Mouse (Mus musculus): ENCODE data around the gene Zfp146.
"Not testable (repeated sequence)": the region's sequence is repeated elsewhere in the genome, so short reads cannot be mapped to it uniquely, and the experiment has no call there.

Zfp146 gene

DNA sequence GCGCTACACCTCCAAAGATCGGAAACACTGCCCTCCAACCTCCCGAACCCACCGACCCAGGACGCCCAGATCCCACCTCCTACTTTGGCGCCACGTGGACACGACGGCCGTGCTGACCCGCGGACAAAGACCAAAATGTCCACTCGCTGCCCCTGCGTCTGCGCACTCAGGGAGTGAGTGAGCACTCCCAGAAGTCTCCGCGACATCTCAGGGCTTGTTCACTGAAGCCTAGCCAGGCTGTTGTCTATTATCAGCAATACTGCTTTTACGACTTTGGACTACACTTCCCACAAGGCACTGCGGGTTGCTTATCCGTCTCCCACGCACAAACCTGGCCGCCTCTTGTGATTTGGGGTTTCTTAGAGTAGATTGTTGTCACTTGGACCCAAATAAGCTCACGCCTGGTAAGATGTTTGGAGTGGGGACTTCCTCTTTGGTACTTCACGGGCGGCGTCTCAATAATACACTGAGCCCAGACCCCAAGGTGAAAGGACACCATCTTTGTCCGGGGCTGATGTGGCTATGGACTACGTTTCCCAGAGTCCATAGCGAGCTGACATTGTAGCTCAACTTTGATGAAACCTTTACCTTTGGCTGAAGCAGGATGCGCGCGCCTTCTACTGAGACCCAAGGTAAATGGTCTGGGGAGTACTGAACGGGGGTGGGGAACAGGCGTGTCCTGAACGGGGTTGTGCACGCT lies at the start of gene Zfp146:
Gene Zfp146 (minus strand): TSS at position 168 of the 700 bp plus-strand sequence.
- DNase-seq: peak; percentile 92 to 99

DNA sequence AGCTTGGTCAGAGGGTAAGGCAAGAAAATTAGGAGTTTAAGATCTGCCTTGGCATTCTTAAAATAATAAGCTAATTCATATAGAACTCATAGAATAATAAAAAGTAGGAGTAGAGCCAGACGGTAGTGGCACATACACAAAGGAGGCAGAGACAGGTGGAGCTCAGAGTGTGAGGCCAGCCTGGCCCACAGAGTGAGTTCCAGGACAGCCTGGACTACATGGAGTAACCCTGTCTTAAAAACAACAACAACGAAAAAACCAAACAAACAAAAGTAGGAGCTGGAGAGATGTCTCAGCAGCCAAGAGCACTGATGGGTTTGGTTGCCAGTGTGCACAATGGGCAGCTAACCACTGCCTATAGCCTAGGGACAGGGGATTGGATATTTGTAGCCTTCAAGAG lies 47.7 kb upstream of the Zfp146 start:
- no peak for DNase-seq

DNA sequence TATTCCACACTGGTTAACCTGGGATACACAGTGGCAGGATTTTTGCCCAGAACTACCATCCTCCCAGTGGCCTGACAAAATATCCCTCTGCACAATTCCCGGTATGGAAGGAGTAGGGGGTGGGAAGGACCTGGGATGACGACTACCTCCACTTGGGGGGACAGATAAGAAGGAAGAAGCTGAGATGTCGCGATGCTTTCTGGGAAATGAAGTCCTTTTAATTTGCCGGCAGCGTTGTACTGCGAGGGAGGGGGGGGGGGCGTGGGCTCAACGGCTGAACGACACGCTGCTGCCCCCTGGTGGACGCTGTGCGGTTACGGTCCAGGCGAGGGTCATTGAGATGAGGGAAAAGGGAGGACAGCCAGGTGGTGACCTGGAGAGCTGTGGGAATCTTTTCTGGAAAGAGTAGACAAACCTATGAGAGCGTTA lies 47.2 kb upstream of the Zfp146 start:
- DNase-seq: peak; percentile 87 to 90

DNA sequence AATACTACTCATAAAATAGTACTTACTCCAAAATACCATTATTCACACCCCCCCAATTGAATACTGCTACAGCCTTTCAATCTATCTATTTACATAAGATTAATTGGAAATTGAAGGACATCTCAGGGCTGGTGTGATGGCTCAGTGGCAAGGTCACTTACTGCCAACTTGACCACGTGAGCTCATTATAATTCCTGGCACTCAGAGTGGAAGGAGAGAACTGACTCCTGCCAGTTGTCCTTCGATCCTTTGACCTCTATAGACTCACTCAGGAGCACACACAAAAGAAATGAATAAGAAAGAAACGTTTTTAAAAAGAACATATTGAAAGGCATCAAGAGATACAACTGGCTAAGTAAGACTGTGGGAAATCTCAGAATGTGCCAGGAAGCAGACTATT lies 46.3 kb upstream of the Zfp146 start:
- no peak for DNase-seq

DNA sequence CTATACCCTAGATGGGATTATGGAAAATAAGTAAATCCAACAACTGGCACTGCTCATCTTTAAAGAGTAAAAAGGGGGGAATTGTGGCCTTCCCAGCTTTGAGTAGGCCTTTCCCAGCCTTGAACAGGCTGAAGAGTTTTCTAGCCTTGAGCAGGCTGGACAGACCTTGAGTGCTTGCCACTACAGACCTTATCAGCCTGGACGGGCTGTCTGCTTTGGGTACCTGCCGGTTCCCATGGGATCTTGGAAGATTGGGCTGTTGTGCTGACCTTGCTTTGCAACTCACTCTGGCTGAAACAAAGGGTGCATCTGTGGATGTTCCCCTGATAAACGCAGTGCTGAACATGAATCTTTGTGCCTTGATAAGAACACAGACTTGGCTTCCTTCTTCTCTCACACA lies 44.3 kb upstream of the Zfp146 start:
- no peak for DNase-seq

DNA sequence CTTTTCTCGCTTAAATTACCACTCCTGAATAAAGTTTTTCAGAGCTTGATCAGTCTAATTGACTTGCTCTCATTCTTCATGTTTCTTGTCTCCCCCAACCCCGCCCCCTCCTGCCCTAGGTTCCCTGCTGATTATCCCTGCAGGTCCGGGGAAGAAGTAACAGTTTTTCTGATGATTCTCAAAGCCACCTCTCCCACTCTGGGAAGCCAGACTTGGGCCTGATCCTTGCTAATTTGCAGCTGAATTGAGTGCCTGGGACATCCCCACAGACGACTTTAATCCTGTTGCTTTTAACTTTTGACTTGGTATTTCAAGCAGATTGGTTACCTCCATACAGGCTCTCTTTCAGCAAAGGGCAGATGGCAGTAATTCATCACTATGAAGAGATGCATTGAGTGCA lies 41.5 kb upstream of the Zfp146 start:
- DNase-seq: no peak

- DNase-seq: not testable (repeated sequence)
These were observed 36.8 kb upstream of the Zfp146 start for GRCm38 (mm10) chr7:30206364-30206763.

GRCm38 (mm10) chr7:30205383-30205782 lies 35.8 kb upstream of the Zfp146 start:
- peak; percentile 86 for DNase-seq

DNA sequence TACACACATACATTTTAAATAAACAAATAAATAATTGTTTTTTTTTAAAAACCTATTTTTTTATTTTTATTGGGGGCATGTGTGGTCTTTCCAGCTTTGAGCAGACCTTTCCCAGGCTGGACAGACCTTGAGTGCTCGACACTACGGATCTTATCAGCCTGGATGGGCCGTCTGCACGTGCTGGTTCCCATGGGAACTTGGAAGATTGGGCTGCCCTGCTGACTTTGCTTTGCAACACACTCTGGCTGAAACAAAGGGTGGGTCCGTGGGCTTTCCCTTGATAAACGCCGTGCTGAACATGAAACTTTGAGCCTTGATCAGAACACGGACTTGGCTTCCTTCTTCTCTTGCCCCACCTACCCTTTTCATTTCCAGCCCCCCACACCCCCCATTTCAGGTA lies 34.8 kb upstream of the Zfp146 start:
- DNase-seq: no peak

- DNase-seq: peak; percentile 57 to 74
These were observed 33.5 kb upstream of the Zfp146 start for GRCm38 (mm10) chr7:30202895-30203690.

GRCm38 (mm10) chr7:30200661-30201060 lies 31.1 kb upstream of the Zfp146 start:
- not testable (repeated sequence) for DNase-seq

DNA sequence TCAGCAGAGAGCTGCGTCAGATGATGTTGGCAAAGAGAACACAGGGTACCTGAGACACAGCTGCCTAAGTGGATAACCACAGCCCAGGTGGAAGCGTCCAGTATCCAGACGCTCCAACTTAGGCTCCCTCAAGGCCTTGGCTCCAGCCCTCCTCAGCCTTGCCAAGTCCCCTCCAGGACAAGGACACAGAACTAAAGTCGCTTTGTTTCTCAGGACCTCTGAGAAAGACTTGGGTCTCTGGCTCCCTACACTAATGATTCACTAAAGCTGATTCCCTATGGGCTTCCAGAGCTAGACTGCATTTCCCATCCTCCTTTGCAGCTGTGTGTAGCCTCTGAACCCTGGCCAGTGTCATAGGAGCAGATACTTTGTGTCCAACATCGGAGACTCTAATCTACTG lies 30.6 kb upstream of the Zfp146 start:
- no peak for DNase-seq

GRCm38 (mm10) chr7:30199498-30200139 lies 30.1 kb upstream of the Zfp146 start:
- DNase-seq: no peak

DNA sequence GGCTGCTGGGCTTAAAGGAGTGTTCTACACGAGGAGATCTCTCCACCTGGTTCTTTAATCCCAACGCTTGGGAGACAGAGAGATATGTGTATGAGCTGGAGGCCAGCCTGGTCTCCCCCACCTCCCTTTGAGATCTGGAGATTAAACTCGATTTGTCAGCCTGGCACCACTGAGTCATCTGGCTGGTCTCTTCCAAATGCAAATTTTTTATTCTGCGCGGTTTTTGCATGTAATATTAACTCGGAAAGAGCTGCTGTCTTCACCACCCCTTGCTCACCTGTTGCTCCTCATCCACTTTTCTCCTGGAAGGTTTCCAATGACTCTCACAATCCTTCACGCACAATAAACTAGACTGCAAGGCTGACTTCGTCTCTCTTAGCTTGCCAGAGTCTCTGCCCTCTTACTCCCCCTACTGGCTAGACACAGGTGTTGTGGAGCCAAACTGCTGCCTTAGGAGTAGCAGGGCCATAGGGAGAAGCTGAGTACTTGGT lies 29.0 kb upstream of the Zfp146 start, which contains the start of gene Capns1:
Gene Capns1 (minus strand): TSS at position 331 of the 491 bp plus-strand sequence.
- DNase-seq: peak; percentile 65 to 75

- DNase-seq: peak in 1 of 2 experiments; percentile 45
These were observed 28.1 kb upstream of the Zfp146 start for GRCm38 (mm10) chr7:30197592-30198129.

- no peak for DNase-seq
These were observed 26.6 kb upstream of the Zfp146 start for GRCm38 (mm10) chr7:30196171-30196570.

DNA sequence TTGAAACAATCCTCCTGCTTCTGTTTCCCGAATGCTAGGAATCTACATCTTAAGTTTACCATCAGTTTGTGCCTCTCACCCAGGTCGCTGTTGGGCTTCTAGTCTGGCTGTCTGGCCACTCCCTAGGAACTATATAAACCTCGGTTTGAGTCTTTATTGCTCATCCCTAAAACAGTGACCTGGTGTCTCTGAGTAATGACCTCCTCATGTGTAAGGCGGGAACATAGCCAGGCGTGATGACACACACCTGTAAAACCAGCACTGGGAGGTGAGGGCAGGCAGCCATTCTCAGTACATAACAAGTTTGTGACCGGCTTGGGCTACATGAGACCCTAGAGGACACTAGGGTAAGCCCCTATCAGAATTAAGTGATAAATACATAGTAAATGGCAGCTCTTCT lies 25.9 kb upstream of the Zfp146 start:
- no peak for DNase-seq

DNA sequence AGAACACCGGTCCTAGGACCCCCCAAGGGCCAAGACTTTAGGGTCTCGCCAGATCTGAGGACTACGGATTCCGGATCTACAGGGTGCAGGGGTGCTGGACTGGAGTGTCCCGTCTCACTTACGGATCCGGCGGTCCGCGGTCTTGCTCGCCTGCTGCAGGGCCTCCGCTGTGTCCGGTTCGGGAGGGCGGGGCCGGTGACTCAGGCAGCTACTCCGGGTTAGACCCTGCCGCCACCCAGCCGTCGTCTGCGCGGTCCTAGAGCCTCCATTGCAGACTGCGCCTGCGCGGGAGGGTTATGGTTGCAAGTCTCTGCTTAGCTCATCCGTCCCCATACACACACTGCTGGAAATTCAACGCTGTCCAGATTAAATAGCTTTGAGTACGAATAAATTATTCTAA lies 25.3 kb upstream of the Zfp146 start:
- DNase-seq: peak; percentile 98 to 99

DNA sequence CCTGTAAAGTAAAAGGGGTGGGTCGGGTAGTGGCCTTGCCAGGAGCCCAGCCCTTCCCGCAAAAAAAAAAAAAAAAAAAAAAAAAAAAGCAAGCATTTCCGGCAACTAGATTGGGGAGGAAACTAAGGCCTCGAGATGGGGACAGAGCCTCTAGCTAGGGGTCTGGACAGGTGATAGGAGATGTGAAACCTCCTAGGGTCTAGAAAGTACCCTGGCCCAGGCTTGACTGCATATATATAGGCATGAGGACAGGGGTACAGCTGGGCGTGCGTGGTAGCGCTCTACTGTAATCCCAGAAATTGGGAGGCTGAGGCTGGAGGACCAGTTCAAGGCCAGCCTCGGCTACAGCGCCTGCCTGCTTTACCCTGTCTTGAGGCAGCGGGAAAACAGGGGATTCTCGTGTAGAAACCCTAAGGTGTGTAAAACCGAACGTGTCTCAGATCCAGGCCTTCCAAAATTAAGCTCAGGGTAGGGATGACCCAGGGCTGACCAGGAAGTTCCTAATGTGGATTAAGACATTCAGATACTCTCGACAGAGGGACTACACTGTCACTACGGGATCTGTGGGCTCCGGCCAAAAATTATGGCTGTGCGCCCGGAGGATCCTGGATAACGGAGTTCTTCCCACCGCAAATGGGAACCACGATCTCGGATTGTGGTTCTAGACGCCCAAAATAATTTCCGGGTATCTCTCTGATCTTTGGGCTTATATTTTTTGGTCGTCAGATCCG lies 24.7 kb upstream of the Zfp146 start:
- peak; percentile 69 to 72 for DNase-seq

- peak; percentile 88 to 93 for DNase-seq
These were observed 24.1 kb upstream of the Zfp146 start for GRCm38 (mm10) chr7:30193581-30194100.

- DNase-seq: no peak
These were observed 23.5 kb upstream of the Zfp146 start for GRCm38 (mm10) chr7:30193013-30193412.

DNA sequence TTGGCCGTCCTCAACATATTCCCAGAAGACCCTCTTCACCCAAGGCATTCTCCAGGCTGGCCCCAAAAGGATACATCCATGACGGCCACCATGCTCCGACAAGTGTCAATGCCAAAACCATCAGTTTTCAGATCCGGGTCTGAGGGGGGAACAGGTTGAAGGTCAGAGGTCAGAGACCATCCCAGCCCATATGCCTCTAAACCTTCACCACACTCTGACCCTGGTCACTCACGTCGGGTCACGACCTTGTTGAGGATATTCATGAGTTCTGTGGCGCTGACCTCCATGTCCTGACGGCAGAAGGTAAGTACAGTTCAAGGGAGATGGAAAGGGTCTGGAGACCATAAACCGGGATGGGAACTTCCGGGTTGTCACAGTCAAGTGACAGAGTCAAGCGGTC lies 22.5 kb upstream of the Zfp146 start:
- DNase-seq: no peak
